ENCODE assay signal across 20 mouse cellular contexts in the genomic region with DNA sequence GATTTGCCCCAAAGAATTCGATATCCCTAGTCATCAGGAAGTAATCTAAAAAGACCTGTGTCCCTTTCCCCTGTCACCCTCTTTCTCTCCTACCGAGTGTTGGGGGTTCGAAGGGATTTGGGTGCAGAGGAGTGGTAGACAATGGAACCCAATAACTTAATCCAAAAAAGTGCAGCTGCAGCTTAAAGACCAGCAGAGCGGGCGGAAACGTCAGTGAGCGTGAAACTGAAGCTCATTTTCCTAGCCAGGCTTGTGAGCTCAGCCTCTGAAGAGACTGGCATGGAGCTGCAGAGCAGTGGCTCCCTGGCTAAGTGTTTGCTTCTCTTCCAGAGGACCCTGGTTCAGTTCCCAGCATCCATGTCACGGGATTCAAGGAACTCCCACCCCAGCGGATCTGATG. TPM values are rescaled to one million over a fixed set of nuclear protein-coding genes. Genes with fewer than 3 reads are reported as not detected.
DNase-seq lines count a peak whose midpoint lies in the region; ATAC-seq lines count a peak whose summit lies in the region.
"Had no signal": no experiment of that assay in that cellular context is flagged by ENCODE, and none has a peak within 500 bp of the region (broad histone marks: within the 10 kb centered on the region; RNA-seq: fewer than 3 reads in every experiment).

No protein-coding gene starts in this region.

- H3K4me1 ChIP-seq in embryonic facial prominence, embryonic 13.5 days, result peaks cover 71% of the 10 kb centered on the region
- peaks cover 82% of the 10 kb centered on the region for H3K4me1 ChIP-seq in embryonic facial prominence, embryonic 10.5 days
- H3K4me1 ChIP-seq in liver, embryonic 13.5 days (replicated peaks), result peaks cover 63% of the 10 kb centered on the region
- peaks cover 65% of the 10 kb centered on the region for H3K4me1 ChIP-seq in limb, embryonic 13.5 days
- peaks cover 33% of the 10 kb centered on the region for H3K4me1 ChIP-seq in stomach, embryonic 16.5 days (ENCODE audit: control insufficient read depth, insufficient read depth, low read length)
- peaks cover 14% of the 10 kb centered on the region for H3K4me1 ChIP-seq in midbrain, embryonic 15.5 days

- H3K4me2 ChIP-seq in embryonic facial prominence, embryonic 13.5 days, result peak overlapping the region; percentile 29; the same call in 1 of the 2 replicates
- H3K4me2 ChIP-seq in liver, embryonic 13.5 days, result peak overlapping the region; percentile 59; the same call in 1 of the 2 replicates
- no peak overlapping the region for H3K4me2 ChIP-seq in limb, embryonic 13.5 days (replicated peaks)
- no peak overlapping the region for H3K4me2 ChIP-seq in stomach, embryonic 16.5 days (ENCODE audit: low read depth, low read length)
- H3K4me2 ChIP-seq in midbrain, embryonic 15.5 days, result no peak overlapping the region
- H3K4me2 ChIP-seq: hindbrain, embryonic 12.5 days had no signal

- 42% methylated on average over 9 of the region's 9 CpGs for WGBS in embryonic facial prominence, embryonic 13.5 days
- 58% methylated on average over 9 of the region's 9 CpGs for WGBS in embryonic facial prominence, embryonic 10.5 days
- 66% methylated on average over 9 of the region's 9 CpGs for WGBS in liver, embryonic 13.5 days (ENCODE audit: insufficient replicate concordance)
- 58% methylated on average over 9 of the region's 9 CpGs for WGBS in limb, embryonic 13.5 days
- 60% methylated on average over 9 of the region's 9 CpGs for WGBS in stomach, embryonic 16.5 days
- 41% methylated on average over 9 of the region's 9 CpGs for WGBS in midbrain, embryonic 15.5 days

- DNase-seq in embryonic facial prominence, embryonic 10.5 days (ENCODE audit: low spot score), result no peak
- DNase-seq in liver, embryonic 13.5 days, result no peak
- no peak for DNase-seq in liver
- no peak for DNase-seq in retina, postnatal 1 day
- DNase-seq: adrenal gland, adult 8-10 months; cerebellum, adult 2 months; layer of hippocampus, postnatal 36 days; midbrain, embryonic 14.5 days; right cerebral cortex, adult 18-20 months; right cerebral cortex, postnatal 4 days had no signal

- no peak overlapping the region for H3K9ac ChIP-seq in embryonic facial prominence, embryonic 13.5 days
- H3K9ac ChIP-seq in liver, embryonic 13.5 days, result no peak overlapping the region
- no peak overlapping the region for H3K9ac ChIP-seq in limb, embryonic 13.5 days
- 0 out of 2 replicates have a peak overlapping the region, but pooled peaks have one; percentile 31 for H3K9ac ChIP-seq in stomach, embryonic 16.5 days (ENCODE audit: low read length)
- H3K9ac ChIP-seq in midbrain, embryonic 15.5 days, result no peak overlapping the region
- H3K9ac ChIP-seq: hindbrain, embryonic 12.5 days had no signal

- H3K27ac ChIP-seq in embryonic facial prominence, embryonic 13.5 days, result peak overlapping the region; percentile 79
- no peak overlapping the region for H3K27ac ChIP-seq in embryonic facial prominence, embryonic 10.5 days (replicated peaks)
- H3K27ac ChIP-seq in liver, embryonic 13.5 days, result no peak overlapping the region
- peak overlapping the region; percentile 40; the same call in 1 of the 2 replicates for H3K27ac ChIP-seq in limb, embryonic 13.5 days
- peak overlapping the region; percentile 73 for H3K27ac ChIP-seq in stomach, embryonic 16.5 days (ENCODE audit: low read length)
- no peak overlapping the region for H3K27ac ChIP-seq in midbrain, embryonic 15.5 days
- H3K27ac ChIP-seq: hindbrain, embryonic 12.5 days; liver, embryonic 14.5 days had no signal

- no peak for ATAC-seq in embryonic facial prominence, embryonic 13.5 days (ENCODE audit: insufficient number of reproducible peaks, insufficient read depth, low FRiP score, low TSS enrichment, low read depth)
- ATAC-seq in liver, embryonic 13.5 days (ENCODE audit: low read depth), result no peak
- ATAC-seq in limb, embryonic 13.5 days (ENCODE audit: low FRiP score, low read depth), result no peak
- no peak for ATAC-seq in stomach, embryonic 16.5 days (ENCODE audit: insufficient read depth, low FRiP score)
- ATAC-seq in midbrain, embryonic 15.5 days (replicated peaks), result no peak
- ATAC-seq: forebrain, embryonic 16.5 days had no signal

- no peaks in the 10 kb centered on the region; the same call in 1 of the 2 replicates for H3K27me3 ChIP-seq in embryonic facial prominence, embryonic 13.5 days
- peaks cover 12% of the 10 kb centered on the region for H3K27me3 ChIP-seq in embryonic facial prominence, embryonic 10.5 days (replicated peaks; ENCODE audit: low read depth, poor library complexity, severe bottlenecking)
- H3K27me3 ChIP-seq in liver, embryonic 13.5 days, result peaks cover 11% of the 10 kb centered on the region; the same call in 1 of the 2 replicates
- no peaks in the 10 kb centered on the region for H3K27me3 ChIP-seq in limb, embryonic 13.5 days
- no peaks in the 10 kb centered on the region for H3K27me3 ChIP-seq in stomach, embryonic 16.5 days (ENCODE audit: control insufficient read depth, insufficient read depth, low read length)
- no peaks in the 10 kb centered on the region for H3K27me3 ChIP-seq in midbrain, embryonic 15.5 days (replicated peaks)
- H3K27me3 ChIP-seq: hindbrain, embryonic 12.5 days; Patski had no signal

- H3K9me3 ChIP-seq in embryonic facial prominence, embryonic 13.5 days, result no peaks in the 10 kb centered on the region
- no peaks in the 10 kb centered on the region for H3K9me3 ChIP-seq in embryonic facial prominence, embryonic 10.5 days
- H3K9me3 ChIP-seq in liver, embryonic 13.5 days (replicated peaks), result no peaks in the 10 kb centered on the region
- no peaks in the 10 kb centered on the region for H3K9me3 ChIP-seq in limb, embryonic 13.5 days
- H3K9me3 ChIP-seq in stomach, embryonic 16.5 days (replicated peaks; ENCODE audit: control insufficient read depth, low read length), result no peaks in the 10 kb centered on the region
- no peaks in the 10 kb centered on the region for H3K9me3 ChIP-seq in midbrain, embryonic 15.5 days
- H3K9me3 ChIP-seq: forebrain, embryonic 10.5 days; hindbrain, embryonic 12.5 days had no signal

- no peaks in the 10 kb centered on the region for H3K36me3 ChIP-seq in embryonic facial prominence, embryonic 13.5 days
- no peaks in the 10 kb centered on the region for H3K36me3 ChIP-seq in embryonic facial prominence, embryonic 10.5 days (replicated peaks)
- no peaks in the 10 kb centered on the region for H3K36me3 ChIP-seq in liver, embryonic 13.5 days
- no peaks in the 10 kb centered on the region for H3K36me3 ChIP-seq in limb, embryonic 13.5 days
- H3K36me3 ChIP-seq in stomach, embryonic 16.5 days (ENCODE audit: control insufficient read depth, insufficient read depth, low read length), result no peaks in the 10 kb centered on the region
- no peaks in the 10 kb centered on the region for H3K36me3 ChIP-seq in midbrain, embryonic 15.5 days (replicated peaks)
- H3K36me3 ChIP-seq: forebrain, embryonic 10.5 days; hindbrain, embryonic 12.5 days had no signal

- no peak overlapping the region for H3K4me3 ChIP-seq in embryonic facial prominence, embryonic 13.5 days
- no peak overlapping the region for H3K4me3 ChIP-seq in embryonic facial prominence, embryonic 10.5 days
- H3K4me3 ChIP-seq in liver, embryonic 13.5 days (replicated peaks), result no peak overlapping the region
- H3K4me3 ChIP-seq in limb, embryonic 13.5 days, result no peak overlapping the region
- no peak overlapping the region for H3K4me3 ChIP-seq in stomach, embryonic 16.5 days (replicated peaks; ENCODE audit: low read length)
- H3K4me3 ChIP-seq in midbrain, embryonic 15.5 days, result no peak overlapping the region
- H3K4me3 ChIP-seq: hindbrain, embryonic 12.5 days; myocyte had no signal

RNA-seq across cellular contexts. Expression of gene Man1c1, which starts 29.3 kb away (rescaled TPM):
- polyA plus RNA-seq in embryonic facial prominence, embryonic 13.5 days (2015; fragmentation: Nextera tagmentation; extraction: Ambion mirVana), result 2.4 and 2.7 TPM in 2 replicates
- 2.6 and 2.8 TPM in 2 replicates for polyA plus RNA-seq in embryonic facial prominence, embryonic 10.5 days (2016; fragmentation: Nextera tagmentation; extraction: Ambion mirVana)
- 1.2 and 1.3 TPM in 2 replicates for polyA plus RNA-seq in liver, embryonic 13.5 days (2015; fragmentation: Nextera tagmentation; extraction: Ambion mirVana)
- polyA plus RNA-seq in limb, embryonic 13.5 days (2015; fragmentation: Nextera tagmentation; extraction: Ambion mirVana), result 2.9 and 3.5 TPM in 2 replicates
- 1.3 and 1.6 TPM in 2 replicates for polyA plus RNA-seq in stomach, embryonic 16.5 days (2015; fragmentation: Nextera tagmentation; extraction: Ambion mirVana)
- polyA plus RNA-seq in midbrain, embryonic 15.5 days (2015; fragmentation: Nextera tagmentation; extraction: Ambion mirVana), result 3.8 and 4.3 TPM in 2 replicates

RNA-seq across cellular contexts. Expression of gene Ldlrap1, which starts 34.5 kb away (rescaled TPM):
- polyA plus RNA-seq in embryonic facial prominence, embryonic 13.5 days (2015; fragmentation: Nextera tagmentation; extraction: Ambion mirVana), result 25.6 and 27.2 TPM in 2 replicates
- polyA plus RNA-seq in embryonic facial prominence, embryonic 10.5 days (2016; fragmentation: Nextera tagmentation; extraction: Ambion mirVana), result 15.8 and 17.4 TPM in 2 replicates
- polyA plus RNA-seq in liver, embryonic 13.5 days (2015; fragmentation: Nextera tagmentation; extraction: Ambion mirVana), result 20.3 and 23.1 TPM in 2 replicates
- 22.0 and 24.5 TPM in 2 replicates for polyA plus RNA-seq in limb, embryonic 13.5 days (2015; fragmentation: Nextera tagmentation; extraction: Ambion mirVana)
- 25.6 and 26.7 TPM in 2 replicates for polyA plus RNA-seq in stomach, embryonic 16.5 days (2015; fragmentation: Nextera tagmentation; extraction: Ambion mirVana)
- 2.7 and 3.0 TPM in 2 replicates for polyA plus RNA-seq in midbrain, embryonic 15.5 days (2015; fragmentation: Nextera tagmentation; extraction: Ambion mirVana)

Comparison
In these comparisons a context has a peak if more than half of its experiments do, and no peak if none do; other contexts are left out.
1. H3K27ac ChIP-seq: peak in embryonic facial prominence, embryonic 13.5 days (single experiment), limb, embryonic 13.5 days (single experiment) and stomach, embryonic 16.5 days (single experiment); none in embryonic facial prominence, embryonic 10.5 days (single experiment), liver, embryonic 13.5 days (single experiment) and midbrain, embryonic 15.5 days (single experiment).
2. H3K4me2 ChIP-seq: peak in embryonic facial prominence, embryonic 13.5 days (single experiment) and liver, embryonic 13.5 days (single experiment); none in limb, embryonic 13.5 days (single experiment), stomach, embryonic 16.5 days (single experiment) and midbrain, embryonic 15.5 days (single experiment).